Mouse (Mus musculus) embryonic facial prominence, embryonic 11.5 days (tissue): ENCODE results near the gene Usp43. TPM values are rescaled to one million over a fixed set of nuclear protein-coding genes. Genes with fewer than 3 reads are reported as not detected.

Experiments
- ATAC-seq: fragments of 200-750 bp; cut with Nextera tagmentation; replicated peaks from 2 replicates; pipeline ENCODE4 v1.8.0; 2017; ENCODE audit warnings: low read depth; ENCODE audit not compliant: insufficient number of reproducible peaks, low FRiP score, low TSS enrichment
- DNase-seq: peaks from one replicate; pipeline ENCODE4 v3.0.0-alpha.2; 2015; ENCODE audit warnings: low spot score
- H3K27ac ChIP-seq: fragments of 300-500 bp; sonication (generic); replicated peaks from 2 replicates; pipeline ENCODE4 v1.5.1; 2014; ENCODE audit warnings: mild to moderate bottlenecking, low read depth, low read length, control low read depth
- H3K27me3 ChIP-seq: fragments of 300-500 bp; sonication (generic); 2 replicates; pipeline ENCODE4 v1.6.1; 2014; ENCODE audit warnings: mild to moderate bottlenecking, low read length, moderate library complexity, mixed read lengths; ENCODE audit not compliant: control insufficient read depth, insufficient read depth
- H3K36me3 ChIP-seq: fragments of 300-500 bp; sonication (generic); replicated peaks from 2 replicates; pipeline ENCODE4 v1.6.1; 2014; ENCODE audit warnings: low read depth, mild to moderate bottlenecking, low read length, moderate library complexity, mixed read lengths; ENCODE audit not compliant: control insufficient read depth, insufficient read depth
- H3K4me1 ChIP-seq: fragments of 300-500 bp; sonication (generic); 2 replicates; pipeline ENCODE4 v1.6.1; 2014; ENCODE audit warnings: low read length, mixed read lengths; ENCODE audit not compliant: control insufficient read depth, insufficient read depth
- H3K4me2 ChIP-seq: fragments of 300-500 bp; sonication (generic); 2 replicates; pipeline ENCODE4 v1.6.1; 2014; ENCODE audit warnings: low read depth, mild to moderate bottlenecking, control low read depth, low read length, moderate library complexity
- H3K4me3 ChIP-seq: fragments of 300-500 bp; sonication (generic); 2 replicates; pipeline ENCODE4 v1.5.1; 2014; ENCODE audit warnings: low read depth, low read length, control low read depth
- H3K9ac ChIP-seq: fragments of 300-500 bp; sonication (generic); replicated peaks from 2 replicates; pipeline ENCODE4 v1.6.1; 2014; ENCODE audit warnings: mild to moderate bottlenecking, control low read depth, low read length
- H3K9me3 ChIP-seq: fragments of 300-500 bp; sonication (generic); replicated peaks from 2 replicates; pipeline ENCODE4 v1.6.1; 2016; ENCODE audit warnings: mild to moderate bottlenecking, low read length, inconsistent platforms, mixed read lengths; ENCODE audit not compliant: control insufficient read depth
- WGBS: fragments of 180-500 bp; shearing (Covaris S2); extraction: QIAGEN DNeasy Blood & Tissue Kit; methylation state at CpG from one replicate; pipeline ENCODE4 v1.1.7; 2014; 5-methylcytosine and 5-hydroxymethylcytosine counted together
- polyA plus RNA-seq: library from polyadenylated mRNA; unstranded; fragments of >200 nt; fragmentation: Nextera tagmentation; extraction: Ambion mirVana; gene quantifications from 2 replicates; pipeline ENCODE4 v1.2.1, GENCODE M21; 2014

Gene Usp43
- polyA plus RNA-seq, 1 experiment from 2014 or later: 0.70 TPM

- H3K4me2 ChIP-seq: no peak overlapping the region
- DNase-seq: no peak
- no peak overlapping the region for H3K27ac ChIP-seq
- H3K4me1 ChIP-seq: no peaks in the 10 kb centered on the region
- no peaks in the 10 kb centered on the region for H3K27me3 ChIP-seq
- H3K9me3 ChIP-seq: no peaks in the 10 kb centered on the region
- H3K36me3 ChIP-seq: no peaks in the 10 kb centered on the region
- ATAC-seq: no peak
- WGBS: 85% methylated on average over 2 of the region's 2 CpGs
- H3K4me3 ChIP-seq: no peak overlapping the region
- no peak overlapping the region for H3K9ac ChIP-seq
Observed at GRCm38 (mm10) chr11:67885921-67886320, 36.0 kb downstream of the Usp43 start.

GRCm38 (mm10) chr11:67865521-67866197 is 56.3 kb downstream of the Usp43 start:
- Histone ChIP-seq H3K27me3 (no peaks in the 10 kb centered on the region), H3K4me1 (0 out of 2 replicates have a peak, but pooled peaks cover 3% of the 10 kb centered on the region), H3K9ac (no peak overlapping the region), H3K36me3 (no peaks in the 10 kb centered on the region), H3K27ac (no peak overlapping the region), H3K9me3 (no peaks in the 10 kb centered on the region), H3K4me2 (no peak overlapping the region), H3K4me3 (no peak overlapping the region)
- WGBS: 84% methylated on average over 9 of the region's 9 CpGs
- no peak for DNase-seq
- no peak for ATAC-seq

GRCm38 (mm10) chr11:67865100-67865499 is 56.9 kb downstream of the Usp43 start:
- DNase-seq (peak; percentile 28), ATAC-seq (no peak)
- no peak overlapping the region for H3K4me2 ChIP-seq
- no peak overlapping the region for H3K27ac ChIP-seq
- WGBS: 43% methylated on average over 5 of the region's 5 CpGs
- H3K4me3 ChIP-seq: no peak overlapping the region
- no peaks in the 10 kb centered on the region for H3K36me3 ChIP-seq
- 0 out of 2 replicates have a peak, but pooled peaks cover 3% of the 10 kb centered on the region for H3K4me1 ChIP-seq
- no peaks in the 10 kb centered on the region for H3K27me3 ChIP-seq
- H3K9me3 ChIP-seq: no peaks in the 10 kb centered on the region
- H3K9ac ChIP-seq: no peak overlapping the region

GRCm38 (mm10) chr11:67861399-67861838 is 60.5 kb downstream of the Usp43 start:
- 0 out of 2 replicates have a peak, but pooled peaks cover 3% of the 10 kb centered on the region for H3K4me1 ChIP-seq
- H3K4me2 ChIP-seq: no peak overlapping the region; the same call in none of the 2 replicates
- WGBS: 5% methylated on average over 7 of the region's 7 CpGs
- no peak overlapping the region for H3K4me3 ChIP-seq
- H3K36me3 ChIP-seq: no peaks in the 10 kb centered on the region
- ATAC-seq: no peak
- H3K27ac ChIP-seq: no peak overlapping the region
- H3K9me3 ChIP-seq: no peaks in the 10 kb centered on the region
- peak; percentile 19 for DNase-seq
- no peak overlapping the region for H3K9ac ChIP-seq
- no peaks in the 10 kb centered on the region for H3K27me3 ChIP-seq

- H3K9ac ChIP-seq: no peak overlapping the region
- no peak overlapping the region for H3K4me3 ChIP-seq
- ATAC-seq (no peak), DNase-seq (no peak)
- no peaks in the 10 kb centered on the region for H3K36me3 ChIP-seq
- 0 out of 2 replicates have a peak, but pooled peaks cover 3% of the 10 kb centered on the region for H3K4me1 ChIP-seq
- WGBS: 44% methylated on average over 7 of the region's 7 CpGs
- H3K9me3 ChIP-seq: no peaks in the 10 kb centered on the region
- H3K27me3 ChIP-seq: no peaks in the 10 kb centered on the region
- no peak overlapping the region; the same call in 1 of the 2 replicates for H3K4me2 ChIP-seq
- H3K27ac ChIP-seq: no peak overlapping the region
Observed at GRCm38 (mm10) chr11:67860743-67861398, 61.1 kb downstream of the Usp43 start.

- Histone ChIP-seq H3K4me3 (no peak overlapping the region), H3K36me3 (no peaks in the 10 kb centered on the region), H3K27me3 (no peaks in the 10 kb centered on the region), H3K9me3 (no peaks in the 10 kb centered on the region), H3K4me2 (no peak overlapping the region), H3K27ac (no peak overlapping the region), H3K9ac (no peak overlapping the region), H3K4me1 (0 out of 2 replicates have a peak, but pooled peaks cover 3% of the 10 kb centered on the region)
- no peak for DNase-seq
- WGBS: 84% methylated on average over 9 of the region's 9 CpGs
- ATAC-seq: no peak
Observed at GRCm38 (mm10) chr11:67858518-67858917, 63.4 kb downstream of the Usp43 start.

GRCm38 (mm10) chr11:67855035-67855434 is 66.9 kb downstream of the Usp43 start:
- WGBS: 46% methylated on average over 2 of the region's 2 CpGs
- Histone ChIP-seq H3K36me3 (no peaks in the 10 kb centered on the region), H3K4me2 (no peak overlapping the region), H3K4me3 (no peak overlapping the region), H3K4me1 (no peaks in the 10 kb centered on the region), H3K27me3 (no peaks in the 10 kb centered on the region), H3K27ac (no peak overlapping the region), H3K9me3 (no peaks in the 10 kb centered on the region), H3K9ac (no peak overlapping the region)
- no peak for ATAC-seq
- peak; percentile 34 for DNase-seq

GRCm38 (mm10) chr11:67853996-67854395 is 68.0 kb downstream of the Usp43 start:
- no peaks in the 10 kb centered on the region for H3K4me1 ChIP-seq
- WGBS: 42% methylated on average over 6 of the region's 6 CpGs
- H3K4me3 ChIP-seq: no peak overlapping the region
- H3K9ac ChIP-seq: no peak overlapping the region
- no peaks in the 10 kb centered on the region for H3K9me3 ChIP-seq
- H3K27ac ChIP-seq: no peak overlapping the region
- ATAC-seq (no peak), DNase-seq (no peak)
- no peak overlapping the region for H3K4me2 ChIP-seq
- H3K36me3 ChIP-seq: no peaks in the 10 kb centered on the region
- H3K27me3 ChIP-seq: no peaks in the 10 kb centered on the region
